Mouse (Mus musculus) layer of hippocampus, postnatal 14 days (tissue): Measurements from ENCODE around the gene Wnt2. TPM values are rescaled to one million over a fixed set of nuclear protein-coding genes. Genes with fewer than 3 reads are reported as not detected.
A peak's percentile ranks its signal among the peaks of the same experiment; 100 is the strongest.

Source experiments
- DNase-seq, 2 experiments: peaks; one replicate each; pipeline ENCODE4 v3.0.0; 2021 to 2022; ENCODE audit warnings: low spot score in 2 of 2, mixed read lengths in 1 of 2
- total RNA-seq, 2 experiments: library from RNA; stranded (reverse); gene quantifications; 2 replicates each; pipeline ENCODE4 v1.2.3; 2021

Wnt2 gene
- total RNA-seq, 2 experiments from 2014 or later = 6.0 to 7.0 TPM

DNA sequence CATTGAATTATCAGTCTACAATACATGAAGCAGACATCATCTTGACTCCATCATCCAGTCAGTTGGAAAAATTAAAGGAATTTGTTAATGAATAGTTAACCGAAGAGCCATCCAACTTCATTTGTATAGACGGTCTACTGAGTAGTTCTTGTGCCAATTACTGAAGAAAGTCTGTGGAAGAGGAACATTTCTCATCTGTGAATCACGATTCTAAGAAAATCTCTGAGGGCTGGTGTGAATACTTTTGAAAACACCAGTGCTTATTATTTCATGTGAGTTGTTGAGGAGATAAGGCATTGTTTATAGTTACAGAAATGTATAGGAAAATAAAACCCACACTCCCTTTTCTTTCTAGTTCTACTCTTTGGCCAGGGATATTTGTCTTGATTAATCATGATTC, 51.5 kb downstream of the Wnt2 start:
- no peak for DNase-seq

- no peak for DNase-seq
Measured at GRCm38 (mm10) chr6:17978324-17978723, 52.1 kb downstream of the Wnt2 start.

- no peak for DNase-seq
Measured at GRCm38 (mm10) chr6:17977165-17977564, 53.2 kb downstream of the Wnt2 start.

DNA sequence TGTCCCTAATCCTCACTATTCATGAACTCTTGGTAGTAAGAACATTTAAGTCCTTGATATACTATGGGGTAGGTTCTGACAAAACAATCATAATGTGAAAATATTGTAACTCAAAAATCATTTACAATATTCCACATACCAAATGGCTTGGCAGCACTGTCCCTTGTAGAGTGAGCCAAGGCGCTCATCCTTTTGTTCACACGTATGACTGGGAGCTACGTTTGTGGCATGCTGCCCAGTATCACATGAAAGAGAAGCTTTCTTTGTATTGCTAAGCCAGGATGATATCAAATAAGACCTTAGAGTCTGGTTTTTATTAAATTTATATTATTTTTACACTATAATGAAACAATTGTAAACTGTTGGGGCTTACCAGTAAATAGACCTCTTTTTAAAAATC, 56.0 kb downstream of the Wnt2 start:
- DNase-seq = peak in 1 of 2 experiments; percentile 44

DNA sequence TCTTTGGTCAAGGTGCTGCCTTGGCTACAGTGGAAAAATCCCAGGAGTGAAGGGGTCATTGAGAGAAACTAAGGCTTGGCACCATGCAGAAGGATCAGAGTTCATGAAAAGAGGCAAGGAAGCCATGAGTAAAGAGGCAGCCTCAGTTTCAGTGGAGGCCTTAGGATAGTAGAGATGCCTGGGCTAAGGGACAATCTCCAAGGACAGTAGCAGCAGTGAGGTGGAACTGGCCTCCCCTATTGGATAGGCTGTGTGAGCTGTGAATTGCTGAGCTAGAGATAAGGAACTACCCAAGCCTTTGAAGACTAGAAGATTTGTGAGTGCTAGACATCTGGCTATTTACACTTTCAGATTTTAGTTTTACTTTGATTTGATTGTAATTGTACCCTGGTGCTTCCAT, 59.0 kb downstream of the Wnt2 start:
- DNase-seq = no peak

GRCm38 (mm10) chr6:17969815-17970214, 60.6 kb downstream of the Wnt2 start:
- no peak for DNase-seq

DNA sequence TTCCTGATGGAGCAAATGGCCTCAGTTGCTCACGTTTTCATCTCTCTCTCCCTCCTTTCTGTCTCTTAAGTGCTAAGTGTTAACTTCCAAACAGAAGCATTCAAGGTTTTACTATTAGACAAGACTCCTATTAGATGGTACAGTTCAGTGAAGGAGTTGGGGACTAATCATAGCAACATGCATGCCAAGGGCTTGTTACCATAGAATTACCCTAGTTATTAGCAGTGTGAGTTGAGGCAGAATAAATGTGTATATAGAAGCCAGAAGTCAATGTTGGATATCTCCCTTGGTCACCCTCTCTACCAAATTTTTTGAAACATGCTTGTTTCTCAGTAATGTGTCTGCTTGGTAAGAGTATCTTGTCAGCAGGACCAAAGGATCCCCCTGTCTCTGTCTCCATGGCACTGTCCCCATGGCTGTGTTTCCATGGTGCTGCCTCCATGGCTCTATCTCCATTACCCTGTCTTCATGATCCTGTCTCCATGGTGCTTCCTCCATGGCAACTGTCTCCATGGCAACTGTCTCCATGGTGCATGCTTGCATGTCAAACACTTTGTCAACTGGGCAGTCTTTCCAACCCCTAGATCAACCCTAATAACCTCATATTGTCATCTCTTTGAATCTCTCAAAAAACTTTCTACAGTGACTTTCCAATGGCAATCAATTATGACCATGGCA, 61.8 kb downstream of the Wnt2 start:
- no peak for DNase-seq

GRCm38 (mm10) chr6:17963455-17963854, 66.9 kb downstream of the Wnt2 start:
- no peak for DNase-seq

DNA sequence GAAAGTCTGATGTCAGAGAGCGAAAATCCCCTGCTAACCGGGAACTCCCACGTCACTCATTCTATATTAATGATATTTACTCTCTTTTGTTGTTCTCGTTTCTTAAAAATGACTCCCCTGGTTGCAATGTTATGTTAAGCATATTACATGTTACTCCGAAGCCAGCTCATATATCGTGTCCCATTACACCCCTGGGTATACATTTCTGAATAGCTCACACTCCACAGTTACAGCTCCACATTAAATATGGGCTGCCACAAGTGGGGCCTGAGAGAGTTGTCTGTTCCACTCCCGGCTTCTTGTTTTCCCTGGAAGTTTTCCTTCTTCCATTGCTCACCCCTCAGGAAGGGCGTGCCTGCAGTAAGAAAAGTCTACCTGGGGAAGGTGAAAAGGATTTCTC, 78.6 kb downstream of the Wnt2 start:
- no peak for DNase-seq

- no peak for DNase-seq
Measured at GRCm38 (mm10) chr6:17949103-17949502, 81.3 kb downstream of the Wnt2 start.

- no peak for DNase-seq
Measured at GRCm38 (mm10) chr6:17947130-17947831, 83.1 kb downstream of the Wnt2 start.

DNA sequence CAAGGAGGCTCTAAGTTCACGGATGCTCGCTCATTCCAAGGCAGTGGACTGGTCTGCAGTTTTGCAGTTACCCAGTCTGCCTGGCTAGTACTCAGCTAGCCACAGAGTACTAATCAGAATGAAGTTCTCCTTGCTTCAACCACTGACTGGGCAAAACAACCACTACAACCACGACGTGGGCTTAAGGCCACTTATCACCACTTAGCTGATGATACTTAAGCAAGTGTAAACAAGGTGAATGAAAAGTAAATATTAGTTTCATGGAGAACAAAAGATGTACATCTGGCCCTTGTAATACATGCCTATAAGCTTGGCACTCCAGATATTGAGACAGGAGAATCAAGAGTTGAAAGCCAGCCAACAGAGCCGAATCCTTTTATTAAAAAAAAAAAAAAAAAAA, 83.9 kb downstream of the Wnt2 start:
- no peak for DNase-seq

GRCm38 (mm10) chr6:17943877-17944617, 86.3 kb downstream of the Wnt2 start:
- DNase-seq = no peak

DNA sequence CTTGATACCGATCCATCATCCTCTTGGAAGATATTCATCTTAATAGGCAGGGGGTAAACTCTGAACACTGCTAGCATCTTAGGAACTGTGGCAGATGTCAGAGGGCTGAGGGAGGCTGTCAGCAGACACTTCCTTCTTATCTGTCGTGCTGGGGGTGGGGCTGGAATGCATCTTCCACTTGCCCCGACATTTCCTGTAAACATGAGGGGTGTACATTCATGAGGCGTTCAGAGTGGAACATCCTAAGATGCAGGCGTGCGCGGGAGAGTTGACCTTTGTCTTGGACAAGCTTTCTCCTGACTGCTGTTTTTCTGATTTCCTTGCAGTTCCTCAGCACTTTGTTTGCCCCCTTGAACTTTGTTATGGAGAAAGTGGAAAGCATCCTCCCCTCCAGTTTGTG, 88.0 kb downstream of the Wnt2 start:
- no peak for DNase-seq

- DNase-seq = no peak
Measured at GRCm38 (mm10) chr6:17941916-17942315, 88.5 kb downstream of the Wnt2 start.

Other genes with a start within 250 kb of the Wnt2 start
- gene Asz1, start 78.5 kb upstream of the Wnt2 start, total RNA-seq = not detected
- under 1 TPM; 0.35 to 0.50 TPM for gene Cftr, start 140.1 kb upstream of the Wnt2 start, total RNA-seq